Mouse (Mus musculus): ENCODE measurements around the gene Cep350. TPM values are rescaled to one million over a fixed set of nuclear protein-coding genes. Genes with fewer than 3 reads are reported as not detected.

The Cep350 gene
- polyA plus RNA-seq, 1 experiment from 2014 or later: 8.4 TPM

DNA sequence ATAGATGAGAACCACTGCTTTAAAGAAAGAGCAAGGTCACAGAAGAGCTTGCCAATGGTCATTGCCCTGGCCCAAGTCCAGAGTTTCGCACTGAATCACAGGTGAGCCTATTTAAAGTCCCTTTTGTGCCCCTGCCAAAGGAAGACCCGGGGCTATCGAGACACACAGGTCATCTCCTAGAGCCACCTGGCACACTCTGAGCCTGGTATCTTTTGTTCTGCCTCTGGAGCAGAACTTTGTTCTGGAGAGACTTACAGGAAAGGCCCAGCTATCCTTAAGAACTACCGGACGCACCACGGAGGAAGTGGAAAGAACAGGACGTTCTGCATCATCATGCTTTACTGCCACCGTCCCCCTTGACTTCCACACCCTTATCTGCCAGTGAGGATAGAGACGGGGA is 167.4 kb downstream of the Cep350 start:
- Histone ChIP-seq H3K4me3 (ENCODE audit: low read length) (no peak overlapping the region), H3K9me3 (ENCODE audit: control insufficient read depth, low read length) (no peaks in the 10 kb centered on the region), H3K9ac (ENCODE audit: low read length) (no peak overlapping the region), H3K27ac (ENCODE audit: low read length) (no peak overlapping the region), H3K36me3 (ENCODE audit: control insufficient read depth, insufficient read depth, low read length) (peaks cover 4% of the 10 kb centered on the region; the same call in 1 of the 2 replicates), H3K4me2 (ENCODE audit: low read depth, low read length) (no peak overlapping the region), H3K27me3 (ENCODE audit: control insufficient read depth, insufficient read depth, low read depth, low read length) (no peaks in the 10 kb centered on the region), H3K4me1 (replicated peaks; ENCODE audit: control insufficient read depth, insufficient read depth, low read length) (peaks cover 16% of the 10 kb centered on the region)
- no peak for ATAC-seq (ENCODE audit: low read depth)
- 80% methylated on average over 9 of the region's 9 CpGs for WGBS

DNA sequence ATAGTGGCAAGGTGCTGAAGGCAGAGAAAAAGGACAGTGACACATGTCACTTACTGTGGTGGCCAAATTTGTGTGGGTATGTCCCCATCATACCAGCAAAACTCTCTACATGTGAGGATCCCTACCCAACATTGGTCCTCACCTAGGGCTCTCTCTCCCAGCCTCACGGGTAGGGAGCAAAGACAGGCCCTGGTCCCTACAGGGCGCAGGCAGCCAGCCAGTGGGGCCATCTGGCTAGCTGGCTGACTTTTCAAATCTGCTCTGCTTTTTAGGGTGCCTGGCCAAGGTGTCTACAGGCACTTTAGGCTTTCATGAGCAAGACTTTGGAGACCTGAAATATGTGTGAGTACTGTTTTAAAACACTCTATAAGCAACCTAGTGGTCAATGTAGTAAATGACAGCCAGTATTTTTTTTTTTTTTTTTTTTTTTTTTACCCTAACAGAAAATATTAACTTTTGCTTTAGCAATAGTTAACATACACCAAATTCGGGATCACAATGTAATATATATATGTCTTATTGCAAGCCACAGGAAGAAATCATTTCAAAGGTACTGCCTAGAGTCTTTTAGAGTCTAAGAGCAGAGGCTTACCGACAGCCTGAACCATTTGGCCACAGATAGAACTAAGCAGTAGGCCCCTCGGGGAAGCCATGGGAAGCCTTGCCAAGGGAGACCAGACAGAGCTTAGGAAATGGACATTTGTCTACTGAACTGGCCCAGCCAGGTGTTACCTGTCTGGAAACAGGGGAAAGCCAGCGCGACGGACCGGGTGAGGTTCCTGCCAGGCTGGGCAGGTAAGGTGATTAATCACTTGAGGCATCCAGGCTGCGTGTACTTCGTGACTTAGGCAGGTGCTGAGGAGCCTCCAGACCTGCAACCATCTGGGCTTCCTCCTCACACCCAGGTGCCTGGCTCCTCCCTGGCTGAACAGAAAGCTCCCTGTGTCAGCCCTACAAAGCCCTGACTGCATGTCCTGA is 171.8 kb downstream of the Cep350 start:
- WGBS: 78% methylated on average over 11 of the region's 11 CpGs
- Histone ChIP-seq H3K36me3 (ENCODE audit: control insufficient read depth, insufficient read depth, low read length) (peaks cover 4% of the 10 kb centered on the region; the same call in 1 of the 2 replicates), H3K4me3 (ENCODE audit: low read length) (no peak overlapping the region), H3K9me3 (ENCODE audit: control insufficient read depth, low read length) (no peaks in the 10 kb centered on the region), H3K4me1 (replicated peaks; ENCODE audit: control insufficient read depth, insufficient read depth, low read length) (peaks cover 13% of the 10 kb centered on the region), H3K27me3 (ENCODE audit: control insufficient read depth, insufficient read depth, low read depth, low read length) (no peaks in the 10 kb centered on the region), H3K27ac (ENCODE audit: low read length) (no peak overlapping the region), H3K4me2 (ENCODE audit: low read depth, low read length) (no peak overlapping the region), H3K9ac (ENCODE audit: low read length) (no peak overlapping the region)
- no peak for ATAC-seq (ENCODE audit: low read depth)

DNA sequence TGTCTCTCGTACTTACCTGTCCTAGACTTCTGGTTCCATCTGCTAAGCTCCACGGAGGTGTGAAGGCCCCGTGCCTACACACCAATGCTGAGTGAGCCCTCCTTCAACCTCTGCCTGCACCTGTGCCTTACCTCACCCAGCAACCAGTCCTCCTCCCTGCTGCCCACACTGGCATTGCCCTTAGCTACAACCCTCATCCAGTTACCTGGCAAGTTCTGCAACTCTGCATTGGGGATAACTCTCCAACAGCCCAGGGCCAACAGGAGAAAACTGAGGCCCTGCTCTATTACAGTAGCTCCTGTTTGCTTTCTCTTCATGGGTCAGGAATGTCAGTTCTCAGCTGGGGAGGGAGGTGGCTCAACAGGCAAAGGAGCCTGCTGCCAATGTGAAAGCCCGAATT is 175.1 kb downstream of the Cep350 start:
- H3K27me3 ChIP-seq (ENCODE audit: control insufficient read depth, insufficient read depth, low read depth, low read length): no peaks in the 10 kb centered on the region
- H3K9ac ChIP-seq (ENCODE audit: low read length): no peak overlapping the region
- ATAC-seq (ENCODE audit: low read depth): peak; percentile 69
- no peak overlapping the region for H3K27ac ChIP-seq (ENCODE audit: low read length)
- H3K4me2 ChIP-seq (ENCODE audit: low read depth, low read length): no peak overlapping the region
- 89% methylated on average over 4 of the region's 4 CpGs for WGBS
- peaks cover 6% of the 10 kb centered on the region; the same call in 1 of the 2 replicates for H3K36me3 ChIP-seq (ENCODE audit: control insufficient read depth, insufficient read depth, low read length)
- H3K9me3 ChIP-seq (ENCODE audit: control insufficient read depth, low read length): no peaks in the 10 kb centered on the region
- peaks cover 15% of the 10 kb centered on the region for H3K4me1 ChIP-seq (replicated peaks; ENCODE audit: control insufficient read depth, insufficient read depth, low read length)
- no peak overlapping the region for H3K4me3 ChIP-seq (ENCODE audit: low read length)

DNA sequence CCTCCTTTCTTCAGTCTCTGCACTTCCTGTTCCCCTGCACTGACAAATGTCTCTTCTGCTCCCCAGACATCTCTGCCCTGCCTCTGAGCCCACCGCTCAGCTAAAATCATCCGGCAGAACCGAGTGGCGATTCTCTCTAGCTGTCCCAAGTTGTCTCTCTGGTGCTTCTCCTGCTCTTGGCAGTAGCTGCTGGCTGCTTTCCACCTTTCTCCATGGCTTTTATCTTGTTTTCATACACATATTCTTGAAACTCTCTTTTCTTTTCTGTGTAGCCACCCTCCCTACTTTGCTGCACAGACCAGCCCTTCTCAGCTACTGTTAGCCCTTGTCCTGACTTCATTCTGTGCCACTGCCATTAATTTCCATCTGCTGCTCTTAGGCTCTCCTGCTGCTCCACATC is 175.6 kb downstream of the Cep350 start:
- no peak for ATAC-seq (ENCODE audit: low read depth)
- Histone ChIP-seq H3K36me3 (ENCODE audit: control insufficient read depth, insufficient read depth, low read length) (peaks cover 5% of the 10 kb centered on the region; the same call in 1 of the 2 replicates), H3K4me1 (replicated peaks; ENCODE audit: control insufficient read depth, insufficient read depth, low read length) (peaks cover 15% of the 10 kb centered on the region), H3K27ac (ENCODE audit: low read length) (no peak overlapping the region), H3K9ac (ENCODE audit: low read length) (no peak overlapping the region), H3K9me3 (ENCODE audit: control insufficient read depth, low read length) (no peaks in the 10 kb centered on the region), H3K27me3 (ENCODE audit: control insufficient read depth, insufficient read depth, low read depth, low read length) (no peaks in the 10 kb centered on the region), H3K4me3 (ENCODE audit: low read length) (no peak overlapping the region), H3K4me2 (ENCODE audit: low read depth, low read length) (no peak overlapping the region)
- 54% methylated on average over 4 of the region's 4 CpGs for WGBS

DNA sequence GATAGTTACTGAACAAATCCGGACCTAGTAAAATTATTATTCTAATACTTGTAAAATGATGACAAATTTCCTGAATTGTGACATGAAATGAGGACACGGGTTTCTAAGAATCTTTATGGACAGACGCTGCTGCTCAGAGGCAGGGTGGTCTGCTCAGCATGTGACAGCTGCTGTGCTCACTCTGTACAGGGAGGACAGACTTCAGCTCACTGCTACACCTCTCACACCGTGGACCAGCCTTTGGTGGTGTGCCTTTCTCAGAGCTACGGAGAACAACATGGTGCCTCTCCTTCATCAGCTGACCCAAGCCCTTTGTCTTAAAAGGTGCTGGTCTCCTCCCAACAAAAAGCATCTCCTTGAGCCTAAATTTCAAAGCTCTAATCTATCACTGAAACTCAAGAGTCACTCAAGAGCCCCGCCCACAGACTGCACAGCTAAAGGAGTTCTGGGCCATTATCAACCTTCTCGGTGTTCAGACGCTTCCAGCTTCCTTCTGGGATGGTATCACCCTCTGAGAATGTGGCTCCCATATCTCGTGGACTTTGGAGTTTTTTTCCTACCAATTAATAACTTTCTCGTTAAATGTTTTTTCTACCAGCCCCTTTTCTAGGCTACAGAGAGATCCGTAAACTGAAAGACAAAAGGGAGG is 176.2 kb downstream of the Cep350 start:
- Histone ChIP-seq H3K36me3 (ENCODE audit: control insufficient read depth, insufficient read depth, low read length) (peaks cover 5% of the 10 kb centered on the region; the same call in 1 of the 2 replicates), H3K27me3 (ENCODE audit: control insufficient read depth, insufficient read depth, low read depth, low read length) (no peaks in the 10 kb centered on the region), H3K27ac (ENCODE audit: low read length) (no peak overlapping the region), H3K9ac (ENCODE audit: low read length) (no peak overlapping the region), H3K9me3 (ENCODE audit: control insufficient read depth, low read length) (no peaks in the 10 kb centered on the region), H3K4me2 (ENCODE audit: low read depth, low read length) (no peak overlapping the region), H3K4me1 (replicated peaks; ENCODE audit: control insufficient read depth, insufficient read depth, low read length) (peaks cover 15% of the 10 kb centered on the region), H3K4me3 (ENCODE audit: low read length) (no peak overlapping the region)
- ATAC-seq (ENCODE audit: low read depth): no peak
- WGBS: 52% methylated on average over 11 of the region's 11 CpGs

DNA sequence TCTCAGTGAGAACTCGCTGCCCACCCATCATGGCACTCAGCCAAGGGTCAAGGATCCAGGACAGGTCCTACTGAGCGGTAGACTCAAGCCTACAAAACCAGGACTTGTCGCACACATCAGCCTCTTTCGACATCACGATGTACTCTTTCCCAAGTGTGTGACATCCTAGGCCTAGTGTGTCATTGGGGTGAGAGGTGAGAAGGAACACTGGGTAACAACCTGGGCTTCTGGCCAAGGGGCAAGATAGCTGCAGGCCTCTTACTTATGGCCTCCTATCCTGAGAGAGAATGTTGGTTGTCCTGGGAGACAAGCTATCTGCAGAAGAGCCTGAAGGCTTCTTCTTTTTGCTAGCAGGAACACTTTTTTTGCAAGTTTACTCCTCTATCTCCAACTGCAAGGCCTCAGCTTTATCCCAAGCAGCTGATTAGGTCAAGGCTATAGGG is 177.2 kb downstream of the Cep350 start:
- ATAC-seq (ENCODE audit: low read depth): no peak
- no peak overlapping the region for H3K27ac ChIP-seq (ENCODE audit: low read length)
- no peak overlapping the region for H3K4me3 ChIP-seq (ENCODE audit: low read length)
- H3K4me2 ChIP-seq (ENCODE audit: low read depth, low read length): no peak overlapping the region
- H3K9me3 ChIP-seq (ENCODE audit: control insufficient read depth, low read length): no peaks in the 10 kb centered on the region
- no peak overlapping the region for H3K9ac ChIP-seq (ENCODE audit: low read length)
- 87% methylated on average over 5 of the region's 5 CpGs for WGBS
- H3K36me3 ChIP-seq (ENCODE audit: control insufficient read depth, insufficient read depth, low read length): peaks cover 5% of the 10 kb centered on the region; the same call in 1 of the 2 replicates
- no peaks in the 10 kb centered on the region for H3K27me3 ChIP-seq (ENCODE audit: control insufficient read depth, insufficient read depth, low read depth, low read length)
- peaks cover 15% of the 10 kb centered on the region for H3K4me1 ChIP-seq (replicated peaks; ENCODE audit: control insufficient read depth, insufficient read depth, low read length)

Other genes starting within 250 kb of the Cep350 start
- 0.04 TPM in 1 of 2 replicates, not detected in the other for gene Lhx4, start 221.6 kb downstream of the Cep350 start, polyA plus RNA-seq (2015; fragmentation: Nextera tagmentation; extraction: Ambion mirVana)
- gene Qsox1, start 160.4 kb downstream of the Cep350 start, polyA plus RNA-seq (2015; fragmentation: Nextera tagmentation; extraction: Ambion mirVana): 47.8 and 52.0 TPM in 2 replicates
- gene Tor1aip2, start 62.1 kb upstream of the Cep350 start, polyA plus RNA-seq (2015; fragmentation: Nextera tagmentation; extraction: Ambion mirVana): 102 and 104 TPM in 2 replicates
- gene Tor1aip1, start 63.2 kb upstream of the Cep350 start, polyA plus RNA-seq (2015; fragmentation: Nextera tagmentation; extraction: Ambion mirVana): 36.8 and 37.6 TPM in 2 replicates
- 0.41 and 0.54 TPM in 2 replicates for gene Fam163a, start 231.8 kb upstream of the Cep350 start, polyA plus RNA-seq (2015; fragmentation: Nextera tagmentation; extraction: Ambion mirVana)